8 mouse cellular contexts compared by ENCODE assay signal in genomic region chr5:24416222-24416736, GRCm38 (mm10). TPM values are rescaled to one million over a fixed set of nuclear protein-coding genes. Genes with fewer than 3 reads are reported as not detected.
A peak's percentile ranks its signal among the peaks of the same experiment; 100 is the strongest.
DNase-seq lines count a peak whose midpoint lies in the region; ATAC-seq and TF ChIP-seq lines count a peak whose summit lies in the region.

No protein-coding gene starts in this region.

- TF ChIP-seq CTCF in cortical plate, adult 2 months (IDR thresholded peaks at IDR 0.05; ENCODE audit: extremely low read depth, insufficient read depth, low read length) = peak; percentile 62

- H3K4me1 ChIP-seq in cortical plate, adult 2 months (ENCODE audit: control insufficient read depth, insufficient read depth, low read length) = peaks cover 1% of the 10 kb centered on the region; the same call in 1 of the 2 replicates

- H3K27ac ChIP-seq in cortical plate, adult 2 months (ENCODE audit: insufficient read depth, low read length) = no peak overlapping the region

- no peak overlapping the region for H3K4me3 ChIP-seq in cortical plate, adult 2 months (ENCODE audit: insufficient read depth, low read length)

- peak; percentile 89 for ATAC-seq in inflammation-experienced regulatory T-cells, adult 6 months

- TF ChIP-seq POLR2A in cortical plate, adult 2 months (IDR thresholded peaks at IDR 0.05; ENCODE audit: extremely low read depth, insufficient read depth, low read length) = peak; percentile 48

- DNase-seq in urinary bladder, postnatal 25 days (ENCODE audit: low spot score) = peak; percentile 55
- no peak for DNase-seq in urinary bladder, adult 2 months (ENCODE audit: low spot score)
- DNase-seq in gastrocnemius, postnatal 25 days = peak; percentile 41
- DNase-seq in left cerebral cortex, adult 8-10 months (ENCODE audit: low spot score in 2 of 2) = peak; percentile 37 to 50
- DNase-seq in lung, postnatal 4 days = peak; percentile 71 to 72
- peak; percentile 66 for DNase-seq in right cerebral cortex, adult 18-20 months

RNA-seq across cellular contexts. Expression of gene Asic3, which starts 3.1 kb away (rescaled TPM):
- polyA plus RNA-seq in urinary bladder, adult 2 months (2012; rRNA removed) = 0.29 and 0.50 TPM in 2 replicates
- 0.44 and 0.70 TPM in 2 replicates for polyA plus RNA-seq in cortical plate, adult 2 months (2012; rRNA removed)
- total RNA-seq in gastrocnemius, postnatal 25 days (2021) = under 1 TPM in 1 of 2 experiments, not detected in 1; 0.19 TPM
- not detected for polyA plus RNA-seq in inflammation-experienced regulatory T-cells, adult 6 months (2017; shearing (Covaris generic))
- 1 to 10 TPM in 1 of 4 experiments, under 1 TPM in 3; 0.16 to 1.1 (median 0.34) TPM for total RNA-seq in left cerebral cortex, adult 8-10 months (2022)

RNA-seq across cellular contexts. Expression of gene Cdk5, which starts 7.1 kb away (rescaled TPM):
- polyA plus RNA-seq in urinary bladder, adult 2 months (2012; rRNA removed) = 61.4 and 77.8 TPM in 2 replicates
- 232 TPM in 2 replicates for polyA plus RNA-seq in cortical plate, adult 2 months (2012; rRNA removed)
- 10 to 100 TPM; 11.7 to 13.7 TPM for total RNA-seq in gastrocnemius, postnatal 25 days (2021)
- polyA plus RNA-seq in inflammation-experienced regulatory T-cells, adult 6 months (2017; shearing (Covaris generic)) = 10 to 100 TPM; 47.6 to 66.2 (median 62.8) TPM
- total RNA-seq in left cerebral cortex, adult 8-10 months (2022) = 100 to 1,000 TPM; 121 to 136 (median 129) TPM

RNA-seq across cellular contexts. Expression of gene Slc4a2, which starts 7.4 kb away (rescaled TPM):
- 61.6 and 63.0 TPM in 2 replicates for polyA plus RNA-seq in urinary bladder, adult 2 months (2012; rRNA removed)
- polyA plus RNA-seq in cortical plate, adult 2 months (2012; rRNA removed) = 36.5 and 39.9 TPM in 2 replicates
- total RNA-seq in gastrocnemius, postnatal 25 days (2021) = 10 to 100 TPM; 17.9 to 19.9 TPM
- 10 to 100 TPM; 11.4 to 17.1 (median 12.4) TPM for polyA plus RNA-seq in inflammation-experienced regulatory T-cells, adult 6 months (2017; shearing (Covaris generic))
- total RNA-seq in left cerebral cortex, adult 8-10 months (2022) = 10 to 100 TPM; 31.0 to 52.6 (median 39.2) TPM

RNA-seq across cellular contexts. Expression of gene Abcb8, which starts 22.8 kb away (rescaled TPM):
- polyA plus RNA-seq in urinary bladder, adult 2 months (2012; rRNA removed) = 24.8 and 28.8 TPM in 2 replicates
- polyA plus RNA-seq in cortical plate, adult 2 months (2012; rRNA removed) = 54.8 and 57.3 TPM in 2 replicates
- 10 to 100 TPM; 33.1 to 40.2 TPM for total RNA-seq in gastrocnemius, postnatal 25 days (2021)
- polyA plus RNA-seq in inflammation-experienced regulatory T-cells, adult 6 months (2017; shearing (Covaris generic)) = 10 to 100 TPM; 15.5 to 26.5 (median 20.9) TPM
- 10 to 100 TPM; 54.5 to 65.4 (median 58.7) TPM for total RNA-seq in left cerebral cortex, adult 8-10 months (2022)

RNA-seq across cellular contexts. Expression of gene Atg9b, which starts 24.3 kb away (rescaled TPM):
- 3.1 and 5.1 TPM in 2 replicates for polyA plus RNA-seq in urinary bladder, adult 2 months (2012; rRNA removed)
- polyA plus RNA-seq in cortical plate, adult 2 months (2012; rRNA removed) = 4.0 and 4.1 TPM in 2 replicates
- under 1 TPM; 0.10 to 0.19 TPM for total RNA-seq in gastrocnemius, postnatal 25 days (2021)
- polyA plus RNA-seq in inflammation-experienced regulatory T-cells, adult 6 months (2017; shearing (Covaris generic)) = 1 to 10 TPM; 1.1 to 1.7 (median 1.4) TPM
- 1 to 10 TPM; 4.7 to 5.8 (median 5.1) TPM for total RNA-seq in left cerebral cortex, adult 8-10 months (2022)
